16 mouse cellular contexts compared by ENCODE assay signal in the genomic region with DNA sequence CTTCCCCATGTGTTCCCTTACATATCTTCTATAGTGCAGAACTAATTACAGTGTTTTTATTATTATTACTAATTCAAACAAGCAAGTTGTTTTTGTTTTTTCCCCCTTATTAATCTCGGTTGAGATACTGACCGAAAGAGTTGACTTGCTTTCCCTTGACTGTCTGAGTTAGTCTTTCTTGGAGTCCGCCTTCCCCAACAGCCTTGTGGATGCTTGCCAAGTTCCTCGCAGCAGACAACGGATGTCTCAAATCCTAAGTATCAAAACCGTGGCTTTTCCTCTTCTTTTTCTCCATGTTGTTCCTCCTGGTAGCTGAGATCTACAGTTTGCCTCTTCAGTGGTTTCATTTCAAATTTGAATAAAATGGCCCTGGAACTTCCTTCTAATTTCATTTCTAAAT.
DNase-seq lines count a peak whose midpoint lies in the region; ATAC-seq and TF ChIP-seq lines count a peak whose summit lies in the region.
"Had no signal": no experiment of that assay in that cellular context is flagged by ENCODE, and none has a peak within 500 bp of the region (broad histone marks: within the 10 kb centered on the region; RNA-seq: fewer than 3 reads in every experiment).

No protein-coding gene starts in this region.

- 0 out of 2 replicates have a peak, but pooled peaks cover 4% of the 10 kb centered on the region for H3K4me1 ChIP-seq in hindbrain, postnatal 0 days (ENCODE audit: insufficient read depth, low read length)
- peaks cover 4% of the 10 kb centered on the region for H3K4me1 ChIP-seq in hindbrain, embryonic 16.5 days (ENCODE audit: control insufficient read depth, insufficient read depth, low read depth, low read length)
- no peaks in the 10 kb centered on the region for H3K4me1 ChIP-seq in liver, postnatal 0 days (ENCODE audit: insufficient read depth)

- 48% methylated on average over 6 of the region's 6 CpGs for WGBS in hindbrain, postnatal 0 days
- 70% methylated on average over 6 of the region's 6 CpGs for WGBS in hindbrain, embryonic 16.5 days
- WGBS in liver, postnatal 0 days (ENCODE audit: insufficient replicate concordance) = 76% methylated on average over 6 of the region's 6 CpGs

- TF ChIP-seq EP300 in liver, postnatal 0 days (IDR thresholded peaks at IDR 0.05; ENCODE audit: low read depth) = no peak

- H3K36me3 ChIP-seq in hindbrain, postnatal 0 days (ENCODE audit: insufficient read depth, low read length) = no peaks in the 10 kb centered on the region
- no peaks in the 10 kb centered on the region for H3K36me3 ChIP-seq in hindbrain, embryonic 16.5 days (ENCODE audit: control insufficient read depth, insufficient read depth, low read length)
- H3K36me3 ChIP-seq in liver, postnatal 0 days (replicated peaks; ENCODE audit: insufficient read depth, low read length) = no peaks in the 10 kb centered on the region
- H3K36me3 ChIP-seq: G1E; heart, embryonic 13.5 days; hindbrain, embryonic 15.5 days; limb, embryonic 13.5 days had no signal

- TF ChIP-seq CTCF in hindbrain, postnatal 0 days (IDR thresholded peaks at IDR 0.05; ENCODE audit: low read depth) = no peak
- TF ChIP-seq CTCF in liver, postnatal 0 days (IDR thresholded peaks at IDR 0.05; ENCODE audit: low read depth) = no peak

- H3K4me2 ChIP-seq in hindbrain, postnatal 0 days (ENCODE audit: low read depth, low read length) = no peak overlapping the region
- H3K4me2 ChIP-seq in hindbrain, embryonic 16.5 days (ENCODE audit: low read length) = no peak overlapping the region
- H3K4me2 ChIP-seq in liver, postnatal 0 days (ENCODE audit: low read depth, low read length) = no peak overlapping the region
- H3K4me2 ChIP-seq: heart, embryonic 13.5 days; hindbrain, embryonic 15.5 days; limb, embryonic 13.5 days had no signal

- H3K9me3 ChIP-seq in hindbrain, postnatal 0 days (ENCODE audit: low read length) = no peaks in the 10 kb centered on the region
- H3K9me3 ChIP-seq in hindbrain, embryonic 16.5 days (ENCODE audit: control insufficient read depth, low read length) = no peaks in the 10 kb centered on the region
- H3K9me3 ChIP-seq in liver, postnatal 0 days (ENCODE audit: low read length) = no peaks in the 10 kb centered on the region
- H3K9me3 ChIP-seq: G1E; heart, embryonic 13.5 days; hindbrain, embryonic 15.5 days; limb, embryonic 13.5 days had no signal

- peak; percentile 29 for DNase-seq in adrenal gland, postnatal 25 days
- no peak for DNase-seq in adrenal gland, adult 18-20 months (ENCODE audit: low spot score in 2 of 2)
- DNase-seq in hindbrain, postnatal 0 days (ENCODE audit: low spot score) = peak; percentile 51
- DNase-seq in urinary bladder, postnatal 14 days (ENCODE audit: low spot score) = peak; percentile 32
- DNase-seq in urinary bladder, adult 2 months (ENCODE audit: low spot score) = no peak
- DNase-seq in liver, postnatal 0 days = no peak
- no peak for DNase-seq in left cerebral cortex, adult 11 months (ENCODE audit: low spot score)
- DNase-seq: embryo, embryonic 11 days; layer of hippocampus, adult 9-11 months; thymus, adult 2 months had no signal

- no peak overlapping the region for H3K9ac ChIP-seq in hindbrain, postnatal 0 days (replicated peaks; ENCODE audit: low read length)
- no peak overlapping the region for H3K9ac ChIP-seq in hindbrain, embryonic 16.5 days (ENCODE audit: low read depth, low read length)
- no peak overlapping the region for H3K9ac ChIP-seq in liver, postnatal 0 days (replicated peaks)
- H3K9ac ChIP-seq: heart, embryonic 13.5 days; hindbrain, embryonic 15.5 days; limb, embryonic 13.5 days had no signal

- no peak for ATAC-seq in hindbrain, postnatal 0 days
- ATAC-seq in hindbrain, embryonic 16.5 days = no peak
- ATAC-seq in liver, postnatal 0 days = no peak

- H3K27ac ChIP-seq in hindbrain, postnatal 0 days = no peak overlapping the region
- H3K27ac ChIP-seq in hindbrain, embryonic 16.5 days (ENCODE audit: low read depth, low read length) = no peak overlapping the region
- H3K27ac ChIP-seq in liver, postnatal 0 days (ENCODE audit: low read depth) = no peak overlapping the region
- H3K27ac ChIP-seq: heart, embryonic 13.5 days; hindbrain, embryonic 15.5 days; limb, embryonic 13.5 days; macrophage had no signal

- no peak overlapping the region for H3K4me3 ChIP-seq in hindbrain, postnatal 0 days (ENCODE audit: low read length)
- H3K4me3 ChIP-seq in hindbrain, embryonic 16.5 days (ENCODE audit: low read length) = no peak overlapping the region
- no peak overlapping the region for H3K4me3 ChIP-seq in liver, postnatal 0 days (ENCODE audit: low read depth, low read length)
- H3K4me3 ChIP-seq: heart, embryonic 13.5 days; hindbrain, embryonic 15.5 days; limb, embryonic 13.5 days had no signal

- H3K27me3 ChIP-seq in hindbrain, postnatal 0 days (ENCODE audit: insufficient read depth, low read length) = no peaks in the 10 kb centered on the region
- no peaks in the 10 kb centered on the region for H3K27me3 ChIP-seq in hindbrain, embryonic 16.5 days (replicated peaks; ENCODE audit: control insufficient read depth, insufficient read depth, low read length)
- H3K27me3 ChIP-seq in liver, postnatal 0 days (ENCODE audit: insufficient read depth, low read length) = no peaks in the 10 kb centered on the region
- H3K27me3 ChIP-seq: heart, embryonic 13.5 days; hindbrain, embryonic 15.5 days; limb, embryonic 13.5 days had no signal

Comparison
In these comparisons a context has a peak if more than half of its experiments do, and no peak if none do; other contexts are left out.
1. DNase-seq: peak in adrenal gland, postnatal 25 days (single experiment), hindbrain, postnatal 0 days (single experiment) and urinary bladder, postnatal 14 days (single experiment); none in adrenal gland, adult 18-20 months (0 of 2), urinary bladder, adult 2 months (single experiment), liver, postnatal 0 days (single experiment) and left cerebral cortex, adult 11 months (single experiment).